Mouse (Mus musculus): ENCODE data around the gene Dmkn.

Gene Dmkn

GRCm38 (mm10) chr7:30761769-30762352 lies 1.7 kb upstream of the Dmkn start:
- no peak for DNase-seq (ENCODE audit: low read depth)

GRCm38 (mm10) chr7:30765173-30765572 lies 1.6 kb downstream of the Dmkn start:
- DNase-seq (ENCODE audit: low read depth) = no peak

- DNase-seq (ENCODE audit: low read depth) = no peak
These were observed 2.9 kb downstream of the Dmkn start for GRCm38 (mm10) chr7:30766408-30766807.

- DNase-seq (ENCODE audit: low read depth) = no peak
These were observed 5.7 kb downstream of the Dmkn start for GRCm38 (mm10) chr7:30769236-30769635.

DNA sequence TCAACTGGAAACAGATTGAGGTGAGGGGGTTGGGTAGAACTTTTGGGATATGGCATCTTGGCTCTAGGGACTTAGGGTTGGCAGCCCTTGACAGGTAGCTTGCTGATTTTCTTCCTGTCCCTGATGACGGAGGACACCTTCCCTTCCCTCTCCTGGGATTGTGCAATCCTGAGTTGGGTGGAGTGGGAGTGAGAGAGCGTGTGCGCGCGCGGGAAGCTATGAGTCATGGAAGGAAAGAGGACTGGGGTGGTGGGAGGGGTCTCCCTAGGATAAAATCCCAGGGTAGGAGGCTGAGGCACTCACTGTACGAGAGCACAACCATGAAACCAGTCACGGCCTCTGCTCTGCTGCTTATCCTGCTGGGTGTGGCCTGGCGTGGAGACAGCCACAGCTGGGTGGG lies 12.5 kb downstream of the Dmkn start:
- DNase-seq (ENCODE audit: low read depth) = no peak

DNA sequence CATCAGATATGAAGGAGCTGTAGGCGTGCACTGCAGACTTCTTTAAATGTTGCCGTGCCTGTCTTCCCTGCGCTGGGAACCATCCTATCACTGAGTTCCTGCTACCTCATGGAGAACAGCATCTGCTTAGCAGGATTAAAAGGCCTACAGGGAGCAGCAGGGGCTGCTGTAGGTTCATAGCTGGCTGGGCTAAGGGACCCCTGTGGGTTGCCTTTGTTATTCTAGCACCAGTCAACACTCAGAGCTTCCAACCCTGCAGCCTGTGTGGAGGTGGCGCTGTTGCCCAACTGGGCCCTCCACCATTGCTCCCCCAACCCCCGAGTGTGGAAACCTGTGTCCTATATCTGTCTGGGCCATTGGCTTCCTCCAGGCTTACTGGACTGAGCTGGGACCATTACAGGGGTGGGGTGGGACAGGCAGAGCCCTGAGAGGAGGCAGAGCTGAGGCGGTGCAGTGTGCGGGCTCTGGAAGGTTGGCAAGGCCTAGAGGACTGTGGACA lies 13.6 kb downstream of the Dmkn start:
- no peak for DNase-seq (ENCODE audit: low read depth)

GRCm38 (mm10) chr7:30777911-30778310 lies 14.4 kb downstream of the Dmkn start:
- DNase-seq (ENCODE audit: low read depth) = no peak

- no peak for DNase-seq (ENCODE audit: low read depth)
These were observed 18.2 kb downstream of the Dmkn start for GRCm38 (mm10) chr7:30781792-30782191.

- DNase-seq (ENCODE audit: low read depth) = no peak
These were observed 19.1 kb downstream of the Dmkn start for GRCm38 (mm10) chr7:30782658-30783057.

DNA sequence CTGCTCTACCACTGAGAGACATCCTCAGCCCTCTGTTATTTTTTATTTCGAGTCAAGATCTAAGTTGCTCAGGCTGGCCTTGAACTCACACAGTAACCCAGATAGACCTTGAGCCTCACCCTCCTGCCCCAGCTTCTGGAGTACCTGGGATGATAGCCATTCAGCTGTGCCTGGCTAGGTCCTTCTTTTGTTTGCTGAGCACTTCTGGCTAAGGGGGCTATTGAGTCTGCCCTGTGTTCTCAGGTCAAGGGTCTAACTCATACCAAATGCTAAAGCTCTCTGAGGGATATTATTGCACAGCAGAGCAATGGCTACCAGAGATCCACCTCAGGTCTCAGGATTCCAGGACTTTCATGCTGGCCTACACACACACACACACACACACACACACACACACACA lies 21.6 kb downstream of the Dmkn start:
- no peak for DNase-seq (ENCODE audit: low read depth)

DNA sequence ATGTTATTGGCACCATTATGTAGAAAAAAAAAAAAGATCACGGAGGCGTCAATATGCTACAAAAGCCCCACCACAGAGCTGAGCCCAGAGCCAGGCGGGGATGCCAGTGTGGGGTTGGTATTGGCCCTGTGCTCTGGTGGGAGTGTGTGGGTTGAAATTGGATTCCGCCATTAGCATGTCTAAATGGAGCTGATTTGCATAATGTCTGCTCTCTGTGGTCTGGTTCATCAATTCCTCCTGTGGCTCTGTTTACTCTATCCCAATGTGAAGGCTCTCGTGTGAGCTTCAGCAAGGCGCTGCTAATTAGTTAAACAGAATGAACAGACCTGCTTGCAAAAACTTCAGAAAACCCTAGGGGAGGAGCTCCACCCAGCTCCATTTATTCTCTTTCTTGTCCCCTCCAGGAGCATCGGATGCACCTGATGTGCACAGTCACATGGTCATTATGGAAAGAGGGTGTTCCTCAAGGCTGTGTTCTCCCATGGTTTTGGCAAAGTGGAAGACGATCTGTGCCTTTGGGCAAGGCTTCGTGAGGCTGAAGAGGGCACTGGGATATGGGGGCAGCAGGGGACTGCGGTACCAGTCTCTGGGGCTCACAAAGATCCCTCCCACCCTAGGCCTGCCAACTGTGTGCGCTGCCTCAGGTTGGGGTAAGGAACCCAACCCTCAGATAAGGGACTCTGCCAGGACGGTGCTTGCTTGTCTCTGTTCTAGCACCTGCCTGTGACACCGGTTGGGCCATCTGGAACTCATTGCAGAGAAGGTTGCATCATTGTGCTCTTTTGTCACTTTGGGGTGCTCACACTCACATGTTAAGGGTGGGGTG lies 22.4 kb downstream of the Dmkn start:
- DNase-seq (ENCODE audit: low read depth) = no peak

- DNase-seq (ENCODE audit: low read depth) = no peak
These were observed 23.9 kb downstream of the Dmkn start, which contains the start of gene Krtdap for GRCm38 (mm10) chr7:30787377-30788022. Krtdap (plus strand) TSS chr7:30787896.

GRCm38 (mm10) chr7:30790141-30790540 lies 26.6 kb downstream of the Dmkn start:
- no peak for DNase-seq (ENCODE audit: low read depth)

DNA sequence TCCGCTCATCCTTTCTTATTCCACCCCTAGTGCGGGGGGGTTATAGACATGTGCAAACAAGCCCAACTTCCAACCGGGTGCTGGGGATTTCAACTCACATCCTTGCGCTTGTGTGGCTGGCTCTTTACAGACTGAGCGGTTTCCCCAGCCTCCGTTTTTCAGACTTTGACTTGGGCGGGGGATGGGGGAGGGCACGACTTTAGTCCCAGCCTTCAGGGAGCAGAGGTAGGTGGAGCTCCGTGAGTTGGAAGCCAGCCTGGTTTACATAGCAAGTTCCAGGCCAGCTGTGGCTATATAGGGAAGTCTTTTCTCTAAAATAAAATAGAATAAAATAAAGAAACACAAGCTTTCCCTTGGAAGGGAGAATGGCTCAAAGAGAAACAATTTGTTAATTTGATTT lies 28.4 kb downstream of the Dmkn start:
- no peak for DNase-seq (ENCODE audit: low read depth)

GRCm38 (mm10) chr7:30794921-30795320 lies 31.4 kb downstream of the Dmkn start:
- no peak for DNase-seq (ENCODE audit: low read depth)

- DNase-seq (ENCODE audit: low read depth) = no peak
These were observed 33.2 kb downstream of the Dmkn start for GRCm38 (mm10) chr7:30796790-30797189.

DNA sequence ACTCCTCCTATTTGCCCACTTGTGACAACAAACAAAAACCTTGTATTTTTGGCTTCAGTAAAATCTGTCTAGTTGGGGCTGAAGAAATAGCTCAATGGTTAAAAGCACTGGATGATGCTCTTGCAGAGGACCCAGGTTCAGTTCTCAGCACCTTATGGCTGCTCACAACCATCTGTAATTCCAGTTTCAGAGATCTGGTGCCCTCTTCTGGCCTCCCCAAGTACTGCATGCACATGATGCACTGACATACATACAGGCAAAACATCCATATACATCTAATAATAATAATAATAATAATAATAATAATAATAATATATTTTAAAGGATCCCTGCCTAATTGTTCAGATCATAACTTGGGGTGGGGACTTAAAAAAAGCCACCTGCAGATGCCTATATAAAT lies 37.1 kb downstream of the Dmkn start:
- no peak for DNase-seq (ENCODE audit: low read depth)

DNA sequence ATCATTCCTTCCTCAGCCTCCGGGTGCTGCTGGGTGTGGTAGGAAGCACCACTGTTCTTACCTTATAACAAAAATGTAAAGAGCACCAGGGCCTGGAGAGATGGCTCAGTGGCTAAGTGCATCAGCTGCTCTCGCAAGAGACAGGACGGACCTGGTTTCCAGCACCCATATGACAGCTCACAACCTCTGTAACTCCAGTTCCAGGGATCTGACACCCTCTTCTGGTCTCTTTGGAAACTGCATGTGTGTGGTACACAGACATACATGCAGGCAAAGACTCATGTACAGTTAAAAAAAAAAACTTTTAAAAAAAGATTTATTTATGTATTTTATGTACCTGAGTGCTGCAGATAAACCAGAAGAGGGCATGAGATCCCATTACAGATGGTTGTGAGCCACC lies 39.7 kb downstream of the Dmkn start:
- DNase-seq (ENCODE audit: low read depth) = no peak

GRCm38 (mm10) chr7:30804026-30804715 lies 40.6 kb downstream of the Dmkn start:
- DNase-seq (ENCODE audit: low read depth) = no peak

DNA sequence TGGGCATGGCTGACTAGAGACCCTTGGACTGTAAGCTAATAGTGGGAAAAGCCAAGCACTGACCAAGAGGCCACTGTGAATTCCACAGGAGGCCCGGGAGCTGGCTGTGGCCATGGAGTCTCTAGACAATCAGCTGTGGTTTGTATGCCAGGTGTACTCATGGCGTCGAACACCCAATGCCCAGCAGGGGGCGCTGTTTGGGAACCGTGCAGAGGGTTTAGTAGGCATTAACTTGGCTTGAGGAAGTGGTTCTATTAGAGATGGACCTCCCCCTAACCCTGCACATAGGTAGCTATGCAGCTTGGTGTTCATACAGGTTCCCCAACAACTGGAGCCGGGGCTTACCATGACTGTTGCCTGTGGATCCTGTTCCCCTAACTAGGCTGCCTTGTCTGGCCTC lies 42.4 kb downstream of the Dmkn start:
- peak; percentile 36 for DNase-seq (ENCODE audit: low read depth)

DNA sequence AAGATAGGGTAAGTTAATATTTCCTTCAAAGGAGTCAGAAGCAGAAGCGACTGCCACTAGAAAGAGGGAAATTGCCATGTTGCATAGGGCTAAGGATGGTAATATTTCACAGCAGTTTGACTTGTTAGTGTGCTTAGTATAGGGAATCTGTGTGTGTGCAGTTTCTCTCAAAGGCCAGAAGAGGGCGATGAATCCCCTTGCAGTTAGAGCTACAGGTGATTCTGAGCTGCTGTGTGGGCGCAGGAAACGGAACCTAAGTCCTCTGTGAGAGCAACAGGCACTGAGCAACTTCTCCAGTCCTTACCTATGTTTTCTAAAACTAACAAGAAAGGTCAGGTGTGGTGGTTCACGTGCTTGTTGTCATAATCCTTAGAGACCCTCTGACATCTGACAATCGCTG lies 46.8 kb downstream of the Dmkn start:
- peak; percentile 7 for DNase-seq (ENCODE audit: low read depth)

DNA sequence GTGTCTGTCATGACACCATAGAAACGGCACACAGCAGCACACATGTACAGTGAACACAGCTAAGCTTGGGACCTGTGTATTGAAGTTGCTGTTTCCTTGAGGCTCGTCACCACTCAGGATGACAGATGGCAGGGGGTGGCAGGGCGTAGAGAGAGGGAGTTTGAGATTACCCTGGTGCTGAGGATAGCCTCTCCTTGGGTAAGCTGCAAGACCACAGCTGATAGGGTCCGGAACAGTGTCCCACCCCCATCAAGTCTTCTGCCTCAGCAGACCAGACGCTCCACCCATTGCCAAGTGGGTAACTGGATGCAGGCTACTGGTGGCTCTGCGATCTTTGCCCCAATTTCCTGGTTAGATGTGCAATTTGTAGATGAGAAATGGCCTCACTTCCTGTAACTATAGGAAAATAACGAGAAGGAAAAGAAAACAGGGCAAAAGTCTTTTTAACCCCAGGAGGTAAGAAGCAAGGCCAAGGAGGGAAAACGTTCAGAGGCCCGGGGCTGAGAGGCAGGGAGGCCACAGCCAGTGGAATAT lies 48.3 kb downstream of the Dmkn start:
- DNase-seq (ENCODE audit: low read depth) = no peak
